Mouse (Mus musculus): ENCODE measurements around the gene Pdss2. TPM values are rescaled to one million over a fixed set of nuclear protein-coding genes. Genes with fewer than 3 reads are reported as not detected.

The Pdss2 gene
- total RNA-seq, 1 experiment: 16.6 TPM

DNA sequence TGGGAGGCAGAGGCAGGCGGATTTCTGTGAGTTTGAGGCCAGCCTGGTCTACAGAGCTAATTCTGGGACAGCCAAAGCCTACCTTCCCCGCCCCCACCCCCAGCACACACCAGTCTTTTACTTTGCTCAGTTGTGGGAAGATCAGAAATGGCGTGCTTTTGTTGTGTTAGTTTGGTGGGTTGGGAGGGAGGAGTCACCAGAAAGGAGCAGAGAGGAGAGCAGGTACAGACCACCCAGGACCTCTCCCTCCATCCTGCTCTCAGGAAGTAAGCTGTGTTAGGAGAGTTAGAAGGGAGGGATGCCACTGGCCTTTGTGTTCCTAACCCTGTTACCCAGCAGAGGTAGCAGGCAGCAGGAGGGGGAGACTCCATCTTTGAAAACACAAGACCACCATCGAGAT lies 285.8 kb downstream of the Pdss2 start:
- in situ Hi-C loops (cut with MboI; ENCODE audit: low sequenced_read_pairs in 2 of 2, unreplicated experiment in 2 of 2): no loop called here
- Histone ChIP-seq H3K36me3 (ENCODE audit: control insufficient read depth, insufficient read depth, low read length, poor library complexity, severe bottlenecking) (peaks cover 25% of the 10 kb centered on the region), H3K4me1 (ENCODE audit: control insufficient read depth in 2 of 2, insufficient read depth in 2 of 2, low read length in 2 of 2, poor library complexity in 1 of 2) (peaks cover 2 to 15% of the 10 kb centered on the region in 2 experiments; a peak in 3 of 4 replicates), H3K4me3 (ENCODE audit: insufficient read depth in 1 of 2, low read depth in 1 of 2, low read length in 2 of 2, poor library complexity in 1 of 2, severe bottlenecking in 1 of 2) (no peak overlapping the region), H3K9me3 (ENCODE audit: control insufficient read depth, insufficient read depth, low read depth, low read length) (no peaks in the 10 kb centered on the region), H3K27ac (ENCODE audit: insufficient read depth, low read depth, low read length, poor library complexity, severe bottlenecking) (no peak overlapping the region; the same call in 1 of the 2 replicates), H3K9ac (ENCODE audit: insufficient read depth, low read depth, low read length, poor library complexity, severe bottlenecking) (no peak overlapping the region)
- TF ChIP-seq MAFK (IDR thresholded peaks at IDR 0.05; ENCODE audit: insufficient read depth, low read depth, low read length) (no peak), ZC3H11A (IDR thresholded peaks at IDR 0.05; ENCODE audit: borderline replicate concordance, low read depth, low read length) (no peak), CHD2 (IDR thresholded peaks at IDR 0.05; ENCODE audit: low read depth, low read length) (no peak), HCFC1 (IDR thresholded peaks at IDR 0.05; ENCODE audit: borderline replicate concordance, insufficient read depth, low read length) (no peak), ZNF384 (IDR thresholded peaks at IDR 0.05; ENCODE audit: low read depth, low read length) (no peak)
- no peak for DNase-seq (ENCODE audit: low read depth, low spot score)

- Histone ChIP-seq H3K9ac (ENCODE audit: insufficient read depth, low read depth, low read length, poor library complexity, severe bottlenecking) (no peak overlapping the region), H3K27ac (ENCODE audit: insufficient read depth, low read depth, low read length, poor library complexity, severe bottlenecking) (no peak overlapping the region), H3K36me3 (ENCODE audit: control insufficient read depth, insufficient read depth, low read length, poor library complexity, severe bottlenecking) (peaks cover 39% of the 10 kb centered on the region), H3K4me1 (ENCODE audit: control insufficient read depth in 2 of 2, insufficient read depth in 2 of 2, low read length in 2 of 2, poor library complexity in 1 of 2) (peaks cover 2 to 19% of the 10 kb centered on the region in 2 experiments; a peak in 3 of 4 replicates), H3K4me3 (ENCODE audit: insufficient read depth in 1 of 2, low read depth in 1 of 2, low read length in 2 of 2, poor library complexity in 1 of 2, severe bottlenecking in 1 of 2) (no peak overlapping the region), H3K9me3 (ENCODE audit: control insufficient read depth, insufficient read depth, low read depth, low read length) (no peaks in the 10 kb centered on the region)
- in situ Hi-C loops (cut with MboI; ENCODE audit: low sequenced_read_pairs in 2 of 2, unreplicated experiment in 2 of 2): no loop called here
- TF ChIP-seq HCFC1 (IDR thresholded peaks at IDR 0.05; ENCODE audit: borderline replicate concordance, insufficient read depth, low read length) (no peak), ZC3H11A (IDR thresholded peaks at IDR 0.05; ENCODE audit: borderline replicate concordance, low read depth, low read length) (no peak), MAFK (IDR thresholded peaks at IDR 0.05; ENCODE audit: insufficient read depth, low read depth, low read length) (no peak), ZNF384 (IDR thresholded peaks at IDR 0.05; ENCODE audit: low read depth, low read length) (no peak), CHD2 (IDR thresholded peaks at IDR 0.05; ENCODE audit: low read depth, low read length) (no peak)
- DNase-seq (ENCODE audit: low read depth, low spot score): no peak
These were observed 287.9 kb downstream of the Pdss2 start for GRCm38 (mm10) chr10:43509228-43509627.

DNA sequence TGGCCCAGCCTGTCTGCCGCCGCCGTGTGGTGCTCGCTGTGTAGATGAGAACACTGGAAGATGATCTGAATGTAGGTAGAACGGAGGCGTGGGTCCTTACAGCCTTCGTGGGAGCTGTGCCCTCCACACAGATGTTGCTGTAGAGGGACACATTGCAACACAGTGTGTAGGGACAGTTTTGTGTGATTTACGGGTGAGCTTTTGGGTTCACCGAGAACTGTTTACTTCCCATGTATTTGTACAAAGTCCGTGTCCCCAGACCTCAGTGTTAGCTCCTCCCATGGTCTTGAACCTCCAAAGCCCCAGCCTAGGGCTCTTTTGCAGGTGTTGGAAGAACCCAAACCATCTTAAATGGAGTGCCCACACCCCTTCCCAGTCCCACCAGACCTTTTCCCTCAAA lies 291.7 kb downstream of the Pdss2 start:
- no peak overlapping the region for H3K9ac ChIP-seq (ENCODE audit: insufficient read depth, low read depth, low read length, poor library complexity, severe bottlenecking)
- in situ Hi-C loops (cut with MboI; ENCODE audit: low sequenced_read_pairs in 2 of 2, unreplicated experiment in 2 of 2): no loop called here
- DNase-seq (ENCODE audit: low read depth, low spot score): no peak
- no peaks in the 10 kb centered on the region for H3K9me3 ChIP-seq (ENCODE audit: control insufficient read depth, insufficient read depth, low read depth, low read length)
- TF ChIP-seq ZNF384 (IDR thresholded peaks at IDR 0.05; ENCODE audit: low read depth, low read length): no peak
- H3K4me1 ChIP-seq (ENCODE audit: control insufficient read depth in 2 of 2, insufficient read depth in 2 of 2, low read length in 2 of 2, poor library complexity in 1 of 2): peaks cover 2 to 24% of the 10 kb centered on the region in 2 experiments; a peak in 3 of 4 replicates
- H3K27ac ChIP-seq (ENCODE audit: insufficient read depth, low read depth, low read length, poor library complexity, severe bottlenecking): no peak overlapping the region
- H3K36me3 ChIP-seq (ENCODE audit: control insufficient read depth, insufficient read depth, low read length, poor library complexity, severe bottlenecking): peaks cover 45% of the 10 kb centered on the region
- H3K4me3 ChIP-seq (ENCODE audit: insufficient read depth in 1 of 2, low read depth in 1 of 2, low read length in 2 of 2, poor library complexity in 1 of 2, severe bottlenecking in 1 of 2): no peak overlapping the region

Other genes with a start within 250 kb of the Pdss2 start
- gene Sobp, start 47.0 kb upstream of the Pdss2 start, total RNA-seq (2012; rRNA removed): 0.31 and 0.42 TPM in 2 replicates
- gene 9030612E09Rik, start 46.8 kb upstream of the Pdss2 start, total RNA-seq (2012; rRNA removed): not detected in 2 replicates

Data from ES-E14 (cell line).